Mouse (Mus musculus) heart, postnatal 0 days (tissue): ENCODE measurements around the gene Magi2.

Experiments
- CTCF ChIP-seq: IDR thresholded peaks from 2 replicates; pipeline ENCODE4 v1.5.1; 2016; ENCODE audit warnings: antibody characterized with exemption, control low read depth, low read depth
- EP300 ChIP-seq: IDR thresholded peaks from 2 replicates; pipeline ENCODE4 v1.6.1; 2016; ENCODE audit warnings: antibody characterized with exemption, low read depth

DNA sequence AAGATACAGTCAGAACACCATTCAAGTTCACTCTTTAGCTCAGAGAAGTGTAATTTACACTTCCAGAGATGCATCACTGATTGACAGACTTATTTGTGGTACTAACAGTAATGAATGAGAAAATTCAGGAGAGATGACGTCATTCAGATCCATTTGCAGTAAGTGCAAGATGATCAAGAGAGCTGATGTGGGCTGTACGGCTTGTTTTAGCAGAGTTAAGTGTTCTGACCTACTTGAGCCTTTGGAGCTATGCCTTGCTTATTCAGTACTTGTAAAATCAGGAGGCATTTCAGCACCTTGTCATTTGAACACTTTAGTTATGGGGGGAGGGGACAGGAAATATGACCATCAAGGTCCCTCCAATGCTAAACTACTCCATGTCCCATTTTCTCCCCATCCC lies 1383.8 kb downstream of the Magi2 start:
- TF ChIP-seq CTCF: no peak
- TF ChIP-seq EP300: no peak
